Mouse (Mus musculus): ENCODE measurements at regions not wholly inside any gene's neighbourhood (a gene's known extent, or its start where the extent isn't known, plus 50 kb on each side); places are given as distances from the start of the nearest gene placed in this dataset.

DNA sequence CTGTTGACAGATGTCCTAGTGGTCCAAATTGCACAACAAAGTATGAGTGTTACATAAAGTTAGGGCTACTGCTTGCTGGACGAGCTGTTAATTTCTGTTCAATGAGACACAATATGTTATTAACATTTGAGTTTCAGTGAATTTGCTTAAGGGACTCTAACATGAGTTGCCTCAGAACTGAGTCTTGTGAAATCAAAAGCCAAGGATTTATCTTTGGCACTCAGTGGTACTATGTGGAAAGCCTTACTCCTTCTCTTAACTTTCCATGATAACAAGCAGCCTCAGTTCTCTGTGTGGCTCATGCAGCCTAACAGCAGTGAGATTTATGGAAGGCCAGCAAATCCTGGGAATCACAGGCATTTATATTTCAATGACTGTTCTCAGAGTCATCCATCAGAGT, 510.0 kb downstream of the Slco6d1 start:
- TF ChIP-seq CTCF (IDR thresholded peaks at IDR 0.05; ENCODE audit: borderline replicate concordance, extremely low read depth, insufficient read depth, insufficient read length) (no peak), POLR2A (IDR thresholded peaks at IDR 0.05; ENCODE audit: borderline replicate concordance, extremely low read depth, insufficient read depth, insufficient read length, poor library complexity, severe bottlenecking) (no peak)

Data from brain, embryonic 14.5 days (tissue).